Mouse (Mus musculus): ENCODE results near the gene Epc2.
"Not testable (repeated sequence)": the region's sequence is repeated elsewhere in the genome, so short reads cannot be mapped to it uniquely, and the experiment has no call there.

Gene Epc2

GRCm38 (mm10) chr2:49471641-49472355 is 20.5 kb downstream of the Epc2 start:
- DNase-seq (ENCODE audit: extremely low read depth, insufficient read length, low spot score): no peak

DNA sequence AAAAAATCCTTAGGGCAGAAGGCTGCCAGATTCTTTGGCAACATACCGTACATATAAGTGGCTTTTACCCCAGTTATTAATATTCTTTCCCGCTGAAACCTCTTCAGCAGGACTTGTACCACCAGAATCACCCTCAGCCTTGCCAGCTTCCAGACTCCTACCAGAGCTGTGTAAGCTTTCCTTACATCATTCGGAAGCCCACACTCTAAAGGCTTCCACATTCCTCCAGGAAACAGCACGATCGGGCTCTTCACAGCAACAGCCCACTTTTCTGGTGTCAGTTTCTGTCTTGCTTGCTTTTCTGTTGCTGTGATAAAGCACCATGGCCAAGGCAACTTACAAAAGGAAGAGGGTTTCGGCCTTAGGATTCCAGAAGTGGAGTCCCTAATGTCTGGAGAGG is 21.2 kb downstream of the Epc2 start:
- DNase-seq (ENCODE audit: extremely low read depth, insufficient read length, low spot score): no peak

DNA sequence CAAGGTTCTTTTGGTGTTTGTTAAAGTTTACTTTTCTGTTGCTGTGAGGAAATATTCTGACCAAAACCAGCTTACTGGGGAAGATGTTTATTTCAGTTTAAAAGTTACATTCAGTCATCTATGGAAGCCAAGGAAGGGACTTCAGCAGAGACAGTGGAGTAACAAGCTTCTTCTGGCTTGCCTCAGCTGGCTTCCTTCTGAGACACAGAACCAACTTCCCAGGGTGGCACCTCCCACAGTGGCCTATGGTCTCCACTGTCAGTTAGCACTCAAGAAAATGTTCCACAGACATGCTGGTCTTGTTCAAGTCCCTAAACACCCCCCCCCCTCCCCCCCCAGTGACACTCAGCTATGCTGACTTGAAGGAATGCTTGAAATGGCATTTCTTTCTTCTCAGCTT is 30.9 kb downstream of the Epc2 start:
- no peak for DNase-seq (ENCODE audit: extremely low read depth, insufficient read length, low spot score)

GRCm38 (mm10) chr2:49483382-49483781 is 32.1 kb downstream of the Epc2 start:
- no peak for DNase-seq (ENCODE audit: extremely low read depth, insufficient read length, low spot score)

- DNase-seq (ENCODE audit: extremely low read depth, insufficient read length, low spot score): no peak
Measured at GRCm38 (mm10) chr2:49501435-49501834, 50.1 kb downstream of the Epc2 start.

DNA sequence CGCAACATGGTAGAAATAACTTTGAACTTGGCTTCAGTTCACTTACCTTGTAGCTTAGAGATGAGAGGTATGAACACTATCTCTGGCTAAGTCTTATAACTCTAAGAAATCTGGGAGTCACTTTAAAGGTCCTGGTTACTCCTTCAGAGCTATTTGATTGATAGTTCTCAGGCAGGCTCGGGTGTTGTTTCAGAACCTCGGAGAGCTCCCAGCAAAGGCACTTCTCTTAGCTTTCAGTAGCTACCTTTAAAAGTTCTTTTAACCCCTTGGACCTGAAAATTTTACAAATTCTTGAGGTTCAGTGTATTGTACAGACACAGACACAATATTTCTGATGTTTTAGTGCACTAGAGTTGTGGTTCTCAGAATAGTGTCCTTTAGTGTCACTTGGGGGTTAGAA is 52.3 kb downstream of the Epc2 start:
- no peak for DNase-seq (ENCODE audit: extremely low read depth, insufficient read length, low spot score)

GRCm38 (mm10) chr2:49505151-49505550 is 53.9 kb downstream of the Epc2 start:
- DNase-seq (ENCODE audit: extremely low read depth, insufficient read length, low spot score): not testable (repeated sequence)

DNA sequence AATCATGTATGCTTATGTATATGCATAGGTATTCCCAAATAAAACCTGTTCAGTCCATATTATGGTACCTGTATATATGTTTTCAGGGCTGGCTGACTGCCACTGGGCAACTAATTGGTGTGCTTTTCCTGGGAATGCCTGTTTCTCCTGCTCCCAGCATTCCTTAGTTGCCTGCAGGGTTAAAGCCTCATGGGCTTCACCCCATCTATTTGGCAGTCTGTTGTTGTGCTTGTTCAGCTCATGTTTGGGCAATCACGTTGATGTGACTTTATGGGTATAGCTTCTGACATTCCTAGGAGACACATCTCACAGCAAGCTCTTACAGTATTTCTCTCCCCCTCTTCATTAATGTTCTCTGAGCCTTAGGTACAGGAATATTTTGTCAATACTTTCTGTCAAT is 59.5 kb downstream of the Epc2 start:
- DNase-seq (ENCODE audit: extremely low read depth, insufficient read length, low spot score): no peak

DNA sequence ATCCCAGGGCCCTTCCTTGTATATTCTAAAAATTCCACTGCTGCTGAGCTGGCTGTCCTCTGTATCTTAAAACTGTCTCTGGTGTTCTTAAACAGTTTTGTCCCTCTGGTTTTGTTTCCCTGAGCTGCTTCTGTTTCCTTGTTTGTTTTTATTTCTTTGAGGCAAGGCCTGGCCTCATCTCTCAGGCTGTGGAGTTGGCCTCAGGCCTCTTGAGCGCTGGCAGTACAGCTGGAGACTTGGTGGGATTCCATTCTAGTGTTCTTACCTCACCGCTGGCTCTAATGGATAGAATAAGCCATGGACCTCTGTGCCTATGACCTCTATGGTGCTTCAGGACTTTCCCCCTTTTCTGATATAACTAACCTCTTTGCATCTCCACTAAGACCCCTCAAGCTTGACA is 64.7 kb downstream of the Epc2 start:
- DNase-seq (ENCODE audit: extremely low read depth, insufficient read length, low spot score): no peak

DNA sequence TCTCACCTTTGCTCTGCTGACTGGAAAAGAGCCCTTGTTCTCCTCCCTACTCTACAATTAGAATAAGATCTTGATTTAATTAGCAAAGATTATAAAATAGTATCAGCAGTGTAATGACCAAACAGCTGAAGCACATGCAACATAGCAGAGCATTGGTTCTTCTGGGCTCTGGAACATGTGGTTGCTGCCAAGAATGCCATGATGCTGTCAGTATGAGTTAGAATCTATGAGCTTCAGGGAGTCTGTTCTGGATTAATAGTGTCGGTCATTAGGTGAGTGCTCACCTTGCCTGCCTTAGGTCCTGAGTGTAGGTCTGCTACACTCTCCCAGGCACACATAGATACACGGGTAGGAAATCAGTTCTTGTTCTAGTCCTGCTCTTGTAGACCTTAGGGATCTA is 69.1 kb downstream of the Epc2 start:
- no peak for DNase-seq (ENCODE audit: extremely low read depth, insufficient read length, low spot score)

DNA sequence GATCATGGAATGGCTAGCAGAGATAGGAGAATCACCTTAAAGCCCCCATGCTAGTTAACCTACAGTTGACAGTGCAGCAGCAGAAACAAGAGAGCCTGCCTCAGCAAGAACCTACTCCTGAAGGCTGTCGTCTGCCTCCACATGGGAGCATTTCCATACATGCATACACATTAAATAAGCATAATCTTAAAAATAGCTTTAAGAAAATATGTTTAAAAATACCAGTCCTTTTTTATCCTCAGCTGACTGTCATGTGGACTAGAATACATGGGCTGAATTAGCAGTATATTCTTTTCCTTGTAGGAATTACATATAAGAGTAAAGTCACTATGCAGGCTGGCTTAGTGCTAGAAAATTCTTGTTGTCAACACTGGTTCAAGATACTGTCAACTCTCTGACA is 69.7 kb downstream of the Epc2 start:
- DNase-seq (ENCODE audit: extremely low read depth, insufficient read length, low spot score): no peak

DNA sequence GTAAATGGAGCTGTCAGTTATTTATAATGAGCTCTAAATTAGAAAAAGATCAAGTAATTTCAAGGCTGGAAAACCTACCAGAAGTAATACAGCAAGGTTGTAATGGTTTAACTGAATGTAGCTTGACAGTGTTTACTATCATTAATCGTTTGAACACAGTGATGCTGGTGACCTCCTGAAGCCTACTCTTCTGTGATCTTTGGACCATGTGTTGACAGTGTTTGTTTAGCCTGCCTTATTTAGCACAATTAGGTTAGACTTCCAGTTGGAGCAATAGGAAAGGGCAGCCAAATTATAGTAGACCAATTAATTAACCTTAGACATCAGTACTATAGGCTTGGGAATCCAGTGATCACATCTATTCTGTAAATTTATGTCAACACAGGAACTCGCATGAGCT is 70.3 kb downstream of the Epc2 start:
- DNase-seq (ENCODE audit: extremely low read depth, insufficient read length, low spot score): no peak

- DNase-seq (ENCODE audit: extremely low read depth, insufficient read length, low spot score): no peak
Measured at GRCm38 (mm10) chr2:49522578-49522977, 71.3 kb downstream of the Epc2 start.

DNA sequence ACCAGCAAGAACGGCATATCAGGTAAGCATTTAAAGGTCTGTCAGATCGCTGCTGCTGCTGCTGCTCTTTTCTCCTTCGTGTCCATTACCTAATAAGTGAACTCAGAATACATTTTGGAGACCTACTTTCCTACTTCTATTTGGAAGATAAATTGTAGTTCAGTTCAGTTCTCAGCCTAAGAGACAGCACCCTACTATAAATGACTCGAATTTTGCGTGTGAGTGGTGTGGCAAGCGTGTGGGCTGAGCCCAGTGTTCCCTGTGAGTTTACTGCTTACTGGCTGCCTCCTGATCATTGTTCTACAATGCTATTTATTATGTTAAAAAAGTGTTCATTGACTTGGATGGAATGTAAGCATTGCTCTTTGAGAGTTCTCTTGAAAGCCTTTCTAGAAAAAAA is 85.9 kb downstream of the Epc2 start:
- no peak for DNase-seq (ENCODE audit: extremely low read depth, insufficient read length, low spot score)

GRCm38 (mm10) chr2:49538056-49538455 is 86.8 kb downstream of the Epc2 start:
- no peak for DNase-seq (ENCODE audit: extremely low read depth, insufficient read length, low spot score)

GRCm38 (mm10) chr2:49539745-49540144 is 88.5 kb downstream of the Epc2 start:
- DNase-seq (ENCODE audit: extremely low read depth, insufficient read length, low spot score): no peak

GRCm38 (mm10) chr2:49547813-49548212 is 96.5 kb downstream of the Epc2 start:
- DNase-seq (ENCODE audit: extremely low read depth, insufficient read length, low spot score): no peak

DNA sequence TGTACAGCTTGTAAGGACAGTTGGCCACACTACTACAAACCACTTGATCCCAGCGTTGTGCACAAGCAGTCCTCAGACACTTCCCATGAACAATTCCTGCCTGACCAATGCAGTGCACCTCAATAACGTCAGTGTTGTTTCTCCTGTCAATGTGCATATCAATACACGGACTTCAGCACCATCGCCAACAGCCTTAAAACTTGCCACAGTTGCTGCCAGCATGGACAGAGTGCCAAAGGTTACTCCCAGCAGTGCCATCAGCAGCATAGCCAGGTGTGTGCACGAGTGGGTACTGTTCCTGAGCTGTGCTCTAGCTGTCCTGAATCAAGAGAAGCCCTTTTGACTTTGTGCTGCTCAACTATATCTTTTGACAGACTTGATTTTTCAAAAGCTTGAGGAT is 97.2 kb downstream of the Epc2 start:
- DNase-seq (ENCODE audit: extremely low read depth, insufficient read length, low spot score): no peak

GRCm38 (mm10) chr2:49553096-49553495 is 101.8 kb downstream of the Epc2 start:
- no peak for DNase-seq (ENCODE audit: extremely low read depth, insufficient read length, low spot score)

DNA sequence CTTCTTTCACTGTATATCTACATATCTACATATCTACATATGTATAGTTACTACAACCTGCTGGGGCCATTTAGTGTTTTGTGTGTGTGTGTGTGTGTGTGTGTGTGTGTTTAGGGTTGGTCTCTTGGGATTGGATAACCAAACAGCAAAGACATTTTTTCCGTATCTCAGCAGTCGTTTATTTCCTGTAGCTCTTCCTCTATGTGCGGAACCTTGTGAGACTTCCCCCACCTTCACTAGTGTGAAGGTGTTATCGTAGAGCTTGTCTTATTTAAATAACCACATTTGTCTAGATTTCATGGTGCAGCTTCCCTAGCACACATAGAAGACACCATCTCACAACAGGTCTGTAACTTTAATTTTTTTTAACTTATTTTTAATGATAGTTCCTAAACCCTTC is 106.1 kb downstream of the Epc2 start:
- DNase-seq (ENCODE audit: extremely low read depth, insufficient read length, low spot score): no peak

DNA sequence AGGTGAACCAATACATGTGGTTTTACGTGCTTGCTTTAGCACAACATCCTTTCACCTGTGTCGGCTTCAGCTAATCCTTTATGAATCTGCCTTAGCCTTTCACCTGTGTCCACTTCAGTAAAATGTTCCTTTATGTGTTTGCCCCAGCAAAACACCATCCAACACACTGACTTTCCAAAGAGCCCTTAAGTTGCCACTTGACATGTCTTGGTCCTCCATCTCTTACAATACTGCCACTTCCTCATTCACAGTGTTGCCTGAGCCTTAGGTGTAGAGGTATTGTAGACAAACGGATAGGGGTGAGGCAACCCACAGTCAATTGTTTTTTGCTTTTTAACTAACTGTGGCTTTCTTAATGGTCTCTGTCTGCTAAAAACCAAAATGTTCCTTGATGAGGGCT is 107.1 kb downstream of the Epc2 start:
- DNase-seq (ENCODE audit: extremely low read depth, insufficient read length, low spot score): no peak

DNA sequence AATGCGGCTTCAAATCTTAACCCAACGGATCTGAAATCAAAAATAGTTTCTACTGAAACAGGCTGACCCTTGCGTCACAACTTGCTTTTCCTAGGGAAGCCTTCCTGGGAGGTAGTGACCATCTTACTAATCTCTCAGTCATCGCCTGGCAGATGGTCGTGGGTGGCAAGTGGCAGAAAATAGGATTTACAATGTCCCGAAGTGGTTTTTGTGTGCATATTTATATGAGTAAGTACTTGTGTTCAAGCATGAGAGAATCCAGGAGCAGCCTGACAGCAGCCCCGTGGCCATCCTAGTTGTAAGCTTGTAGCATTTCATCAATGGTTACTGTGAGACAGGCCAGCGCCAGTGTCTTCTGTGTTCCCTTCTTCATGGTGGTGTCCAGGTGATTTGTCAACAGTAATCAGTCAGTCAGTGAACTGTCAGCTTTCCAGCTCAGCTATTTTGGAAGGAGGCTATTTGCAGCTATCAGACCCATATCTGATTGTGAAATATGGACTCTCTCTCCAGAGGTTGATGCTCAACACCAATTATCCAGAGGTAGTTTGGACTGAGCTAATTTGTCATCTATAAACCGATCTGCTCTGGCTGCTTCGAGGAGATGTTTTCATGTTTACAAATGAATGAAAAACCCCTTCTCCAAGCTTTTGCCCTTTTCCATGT is 111.5 kb downstream of the Epc2 start:
- no peak for DNase-seq (ENCODE audit: extremely low read depth, insufficient read length, low spot score)

All from 3134 (cell line).